Mouse (Mus musculus): ENCODE measurements at regions not wholly inside any gene's neighbourhood (a gene's known extent, or its start where the extent isn't known, plus 50 kb on each side); places are given as distances from the start of the nearest gene placed in this dataset.
A peak's percentile ranks its signal among the peaks of the same experiment; 100 is the strongest.

DNA sequence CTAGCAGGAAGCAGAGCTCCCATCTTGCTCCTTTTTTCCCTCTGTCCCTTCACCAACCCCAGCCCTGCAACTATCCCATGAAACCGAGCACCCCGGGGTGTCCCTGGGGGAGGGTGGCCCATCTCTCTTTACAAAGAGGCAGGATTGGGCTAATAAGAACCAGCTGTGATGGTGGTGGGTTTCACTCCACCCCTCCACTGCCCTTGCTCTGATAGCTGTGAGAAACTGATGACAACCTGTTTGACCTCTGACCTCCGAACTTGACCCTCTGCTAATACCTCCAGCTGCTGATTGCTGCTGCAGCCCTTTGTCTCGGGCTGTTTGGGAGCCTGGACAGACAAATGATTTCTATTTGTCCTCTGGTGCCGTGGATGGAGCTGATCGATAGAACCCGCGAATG, 128.1 kb upstream of the Lhx1 start:
- Histone ChIP-seq H3K4me1 (replicated peaks) (peaks cover 21% of the 10 kb centered on the region), H3K27me3 (ENCODE audit: insufficient read depth, poor library complexity, severe bottlenecking) (peaks cover 52% of the 10 kb centered on the region), H3K9me3 (no peaks in the 10 kb centered on the region), H3K36me3 (no peaks in the 10 kb centered on the region), H3K27ac (0 out of 2 replicates have a peak overlapping the region, but pooled peaks have one; percentile 8), H3K4me3 (no peak overlapping the region)
- 34% methylated on average over 8 of the region's 8 CpGs for WGBS
- DNase-seq (ENCODE audit: low spot score), result peak; percentile 69

GRCm38 (mm10) chr11:84648899-84649298, 123.6 kb upstream of the Lhx1 start:
- Histone ChIP-seq H3K27me3 (ENCODE audit: insufficient read depth, poor library complexity, severe bottlenecking) (peaks cover 37% of the 10 kb centered on the region), H3K27ac (no peak overlapping the region)

DNA sequence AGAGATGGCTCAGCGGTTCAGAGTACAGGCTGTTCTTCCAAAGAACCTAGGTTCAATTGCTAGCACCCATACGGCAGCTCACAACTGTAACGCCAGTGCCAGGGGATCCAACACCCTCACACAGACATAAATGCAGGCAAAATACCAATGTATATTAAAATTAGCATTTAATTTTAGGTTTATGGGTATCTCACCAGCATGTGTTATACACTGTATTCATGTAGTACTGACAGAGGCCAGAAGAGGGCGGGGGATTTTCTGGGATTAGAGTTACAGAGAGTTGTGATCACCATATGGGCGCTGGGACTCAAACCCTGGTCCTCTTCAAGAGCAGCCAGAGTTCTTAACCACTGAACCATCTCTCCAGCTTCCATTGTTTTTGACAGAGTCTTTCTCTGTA, 121.8 kb upstream of the Lhx1 start:
- no peak for DNase-seq (ENCODE audit: low spot score)
- Histone ChIP-seq H3K9me3 (peaks cover 10% of the 10 kb centered on the region), H3K36me3 (no peaks in the 10 kb centered on the region), H3K4me1 (replicated peaks) (peaks cover 10% of the 10 kb centered on the region), H3K27me3 (ENCODE audit: insufficient read depth, poor library complexity, severe bottlenecking) (peaks cover 47% of the 10 kb centered on the region), H3K4me3 (no peak overlapping the region), H3K27ac (no peak overlapping the region)
- WGBS, result 91% methylated on average over 5 of the region's 5 CpGs

More at GRCm38 (mm10) chr11:84648899-84649298, 123.6 kb upstream of the Lhx1 start:
- WGBS, result 91% methylated on average over 5 of the region's 5 CpGs
- H3K36me3 ChIP-seq, result no peaks in the 10 kb centered on the region
- no peak overlapping the region for H3K4me3 ChIP-seq
- H3K4me1 ChIP-seq (replicated peaks), result peaks cover 9% of the 10 kb centered on the region
- DNase-seq (ENCODE audit: low spot score), result no peak
- H3K9me3 ChIP-seq, result peaks cover 10% of the 10 kb centered on the region

DNA sequence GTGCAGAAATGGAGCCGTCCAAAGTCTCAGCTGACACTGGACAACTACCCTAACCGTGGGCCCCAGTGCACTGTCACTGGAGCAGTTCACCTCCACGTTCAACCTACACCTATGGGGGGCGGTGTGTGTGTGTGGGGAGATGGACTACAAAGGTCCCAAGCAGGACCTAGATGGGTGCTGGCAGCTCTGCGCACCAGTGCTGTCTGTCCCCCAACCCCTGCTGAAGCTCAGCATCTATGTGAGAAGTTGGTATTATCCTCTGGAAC, 117.7 kb upstream of the Lhx1 start:
- WGBS, result 40% methylated on average over 5 of the region's 5 CpGs
- peak overlapping the region; percentile 92 for H3K27ac ChIP-seq
- peaks cover 76% of the 10 kb centered on the region for H3K27me3 ChIP-seq (ENCODE audit: insufficient read depth, poor library complexity, severe bottlenecking)
- peak overlapping the region; percentile 64 for H3K4me3 ChIP-seq
- H3K9me3 ChIP-seq, result peaks cover 10% of the 10 kb centered on the region
- DNase-seq (ENCODE audit: low spot score), result no peak
- peaks cover 29% of the 10 kb centered on the region for H3K4me1 ChIP-seq (replicated peaks)
- no peaks in the 10 kb centered on the region for H3K36me3 ChIP-seq

- no peaks in the 10 kb centered on the region for H3K36me3 ChIP-seq
These were observed 117.2 kb upstream of the Lhx1 start for GRCm38 (mm10) chr11:84642300-84643106.

GRCm38 (mm10) chr11:84641601-84642000, 116.3 kb upstream of the Lhx1 start:
- H3K4me1 ChIP-seq (replicated peaks), result peaks cover 43% of the 10 kb centered on the region
- H3K36me3 ChIP-seq, result no peaks in the 10 kb centered on the region
- peaks cover 91% of the 10 kb centered on the region for H3K27me3 ChIP-seq (ENCODE audit: insufficient read depth, poor library complexity, severe bottlenecking)
- no peak for DNase-seq (ENCODE audit: low spot score)
- no peaks in the 10 kb centered on the region for H3K9me3 ChIP-seq
- peak overlapping the region; percentile 92; the same call in 1 of the 2 replicates for H3K27ac ChIP-seq
- peak overlapping the region; percentile 64 for H3K4me3 ChIP-seq
- WGBS, result 20% methylated on average over 5 of the region's 5 CpGs

More at GRCm38 (mm10) chr11:84642300-84643106, 117.2 kb upstream of the Lhx1 start:
- Histone ChIP-seq H3K27me3 (ENCODE audit: insufficient read depth, poor library complexity, severe bottlenecking) (peaks cover 82% of the 10 kb centered on the region), H3K4me1 (replicated peaks) (peaks cover 34% of the 10 kb centered on the region), H3K4me3 (peak overlapping the region; percentile 64), H3K27ac (peak overlapping the region; percentile 92), H3K9me3 (peaks cover 5% of the 10 kb centered on the region)
- peak; percentile 68 for DNase-seq (ENCODE audit: low spot score)
- WGBS, result 3% methylated on average over 67 of the region's 67 CpGs

DNA sequence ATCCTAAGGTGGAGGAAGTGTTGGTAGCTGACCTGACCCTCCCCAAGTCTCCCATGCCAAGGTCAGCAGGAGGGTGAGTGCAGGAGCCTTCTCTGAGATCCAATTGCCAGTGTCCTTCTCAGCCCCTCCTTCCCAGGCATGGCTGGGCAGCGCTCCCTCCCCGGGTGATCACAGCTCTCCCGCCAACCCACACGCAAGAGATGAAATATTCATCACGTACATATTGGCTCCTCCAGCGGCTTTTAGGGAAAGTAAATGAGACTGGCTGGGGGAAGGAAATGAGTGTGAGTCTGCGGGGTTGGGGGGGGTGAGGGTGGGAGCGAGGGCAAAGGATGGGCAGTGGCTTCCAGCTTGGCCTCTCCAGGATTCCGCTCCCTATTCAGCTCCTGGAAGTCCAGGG, 113.0 kb upstream of the Lhx1 start:
- H3K4me1 ChIP-seq (replicated peaks), result peaks cover 47% of the 10 kb centered on the region
- no peak overlapping the region for H3K4me3 ChIP-seq
- H3K9me3 ChIP-seq, result no peaks in the 10 kb centered on the region
- no peaks in the 10 kb centered on the region for H3K36me3 ChIP-seq
- H3K27me3 ChIP-seq (ENCODE audit: insufficient read depth, poor library complexity, severe bottlenecking), result peaks cover 91% of the 10 kb centered on the region
- H3K27ac ChIP-seq, result peak overlapping the region; percentile 29; the same call in 1 of the 2 replicates
- WGBS, result 21% methylated on average over 9 of the region's 9 CpGs
- DNase-seq (ENCODE audit: low spot score), result no peak

- Histone ChIP-seq H3K9me3 (no peaks in the 10 kb centered on the region), H3K4me1 (replicated peaks) (peaks cover 48% of the 10 kb centered on the region), H3K4me3 (no peak overlapping the region), H3K36me3 (no peaks in the 10 kb centered on the region), H3K27ac (peak overlapping the region; percentile 29), H3K27me3 (ENCODE audit: insufficient read depth, poor library complexity, severe bottlenecking) (peaks cover 80% of the 10 kb centered on the region)
- DNase-seq (ENCODE audit: low spot score), result no peak
- WGBS, result 23% methylated on average over 8 of the region's 8 CpGs
These were observed 111.9 kb upstream of the Lhx1 start for GRCm38 (mm10) chr11:84637268-84637667.

DNA sequence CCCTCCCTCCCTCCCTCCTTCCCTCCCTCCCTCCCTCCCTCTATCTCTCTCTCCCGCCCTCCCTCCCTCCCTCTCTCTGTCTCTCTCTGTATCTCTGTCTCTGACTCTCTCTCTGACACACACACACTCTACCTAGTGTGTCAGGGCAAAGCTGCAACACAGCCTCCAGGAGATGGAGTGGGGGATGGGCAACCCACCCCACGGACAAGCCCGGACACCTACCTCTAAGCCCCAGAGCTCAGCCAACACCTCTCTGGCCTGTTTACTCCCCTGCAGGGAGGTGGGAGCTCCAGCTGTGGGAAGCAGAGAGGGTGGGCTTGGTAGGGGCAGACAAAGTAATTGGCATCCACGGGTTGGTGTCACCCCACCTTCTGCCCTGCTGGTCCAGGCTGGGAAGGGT, 109.7 kb upstream of the Lhx1 start:
- H3K4me1 ChIP-seq (replicated peaks), result peaks cover 35% of the 10 kb centered on the region
- peaks cover 65% of the 10 kb centered on the region for H3K27me3 ChIP-seq (ENCODE audit: insufficient read depth, poor library complexity, severe bottlenecking)
- H3K4me3 ChIP-seq, result no peak overlapping the region
- no peaks in the 10 kb centered on the region for H3K9me3 ChIP-seq
- 55% methylated on average over 3 of the region's 4 CpGs for WGBS
- no peak for DNase-seq (ENCODE audit: low spot score)
- no peaks in the 10 kb centered on the region for H3K36me3 ChIP-seq
- no peak overlapping the region for H3K27ac ChIP-seq

- 71% methylated on average over 8 of the region's 8 CpGs for WGBS
- peaks cover 30% of the 10 kb centered on the region for H3K4me1 ChIP-seq (replicated peaks)
- no peaks in the 10 kb centered on the region for H3K9me3 ChIP-seq
- H3K27me3 ChIP-seq (ENCODE audit: insufficient read depth, poor library complexity, severe bottlenecking), result peaks cover 53% of the 10 kb centered on the region
- H3K4me3 ChIP-seq, result no peak overlapping the region
- no peaks in the 10 kb centered on the region for H3K36me3 ChIP-seq
- DNase-seq (ENCODE audit: low spot score), result no peak
- H3K27ac ChIP-seq, result no peak overlapping the region
These were observed 108.0 kb upstream of the Lhx1 start for GRCm38 (mm10) chr11:84633300-84633699.

DNA sequence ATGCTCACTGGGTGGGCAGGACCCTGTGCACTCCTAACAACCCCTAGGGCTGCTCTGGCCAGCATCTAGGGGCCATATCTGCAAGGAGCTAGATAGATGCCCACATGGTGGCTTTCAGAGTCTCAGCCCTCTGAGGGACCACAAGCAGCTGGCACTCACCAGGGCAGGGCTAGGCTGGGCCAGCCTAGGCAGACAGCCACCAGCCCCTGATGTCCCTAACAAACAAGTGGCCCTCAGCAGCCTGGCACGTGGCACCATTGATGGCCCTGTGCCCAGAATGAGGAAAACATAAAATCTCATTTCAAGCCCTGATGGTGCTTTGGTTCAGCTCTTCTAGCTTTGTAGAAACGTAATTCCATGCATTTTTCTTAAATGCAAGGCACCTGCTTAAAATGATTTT, 102.8 kb upstream of the Lhx1 start:
- 65% methylated on average over 2 of the region's 2 CpGs for WGBS
- Histone ChIP-seq H3K27me3 (ENCODE audit: insufficient read depth, poor library complexity, severe bottlenecking) (peaks cover 23% of the 10 kb centered on the region), H3K36me3 (no peaks in the 10 kb centered on the region), H3K4me3 (no peak overlapping the region), H3K9me3 (no peaks in the 10 kb centered on the region), H3K27ac (no peak overlapping the region), H3K4me1 (replicated peaks) (peaks cover 16% of the 10 kb centered on the region)
- no peak for DNase-seq (ENCODE audit: low spot score)

DNA sequence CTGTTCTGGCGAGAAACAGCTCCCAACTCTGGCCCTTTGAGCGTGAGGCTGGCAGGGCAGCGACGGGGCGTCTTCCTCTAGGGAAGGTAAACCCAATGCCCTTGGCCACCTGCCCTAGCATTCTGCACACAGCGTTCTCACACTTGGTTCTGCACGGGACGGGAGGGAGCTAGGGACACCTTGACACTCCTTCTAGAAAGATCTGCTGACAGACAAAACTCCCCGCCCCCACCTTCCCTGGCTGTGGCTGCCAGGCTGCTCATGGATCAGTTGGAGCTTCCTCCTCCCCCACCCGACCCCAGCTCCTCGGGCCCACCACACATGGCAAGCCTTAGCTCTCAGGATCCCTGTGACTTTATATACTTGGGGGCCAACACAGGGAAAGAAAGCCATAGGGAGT, 102.3 kb upstream of the Lhx1 start:
- H3K27ac ChIP-seq, result no peak overlapping the region
- H3K9me3 ChIP-seq, result no peaks in the 10 kb centered on the region
- H3K4me3 ChIP-seq, result no peak overlapping the region
- no peaks in the 10 kb centered on the region for H3K36me3 ChIP-seq
- WGBS, result 76% methylated on average over 11 of the region's 11 CpGs
- peaks cover 12% of the 10 kb centered on the region for H3K4me1 ChIP-seq (replicated peaks)
- no peak for DNase-seq (ENCODE audit: low spot score)
- peaks cover 24% of the 10 kb centered on the region for H3K27me3 ChIP-seq (ENCODE audit: insufficient read depth, poor library complexity, severe bottlenecking)

- no peak overlapping the region for H3K27ac ChIP-seq
- WGBS, result 74% methylated on average over 2 of the region's 2 CpGs
These were observed 101.9 kb upstream of the Lhx1 start for GRCm38 (mm10) chr11:84627259-84627658.

More at GRCm38 (mm10) chr11:84627259-84627658, 101.9 kb upstream of the Lhx1 start:
- Histone ChIP-seq H3K4me1 (replicated peaks) (peaks cover 8% of the 10 kb centered on the region), H3K27me3 (ENCODE audit: insufficient read depth, poor library complexity, severe bottlenecking) (peaks cover 24% of the 10 kb centered on the region), H3K9me3 (no peaks in the 10 kb centered on the region), H3K36me3 (no peaks in the 10 kb centered on the region), H3K4me3 (no peak overlapping the region)
- no peak for DNase-seq (ENCODE audit: low spot score)

Data from hindbrain, embryonic 10.5 days (tissue).